ENCODE assay signal across 15 mouse cellular contexts in the genomic region with DNA sequence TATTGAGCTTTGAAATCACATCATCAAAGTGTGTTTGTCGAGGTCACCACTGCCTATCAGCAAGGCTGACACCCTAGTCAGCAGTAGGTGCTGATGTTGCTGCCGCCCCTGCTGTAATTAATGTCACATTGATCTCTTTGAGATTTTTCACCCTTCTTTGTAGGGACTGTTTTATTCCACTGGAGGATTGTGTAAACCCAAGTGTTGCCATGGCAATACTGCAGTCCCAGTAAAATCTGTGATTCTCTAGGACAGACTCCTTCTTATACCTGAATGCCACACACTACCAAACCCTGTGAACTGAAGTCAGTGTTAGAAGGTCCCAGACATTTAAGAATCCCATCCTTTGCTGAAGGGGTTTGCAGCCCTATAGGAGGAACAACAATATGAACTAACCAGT.
"Had no signal": no experiment of that assay in that cellular context is flagged by ENCODE, and none has a peak within 500 bp of the region (broad histone marks: within the 10 kb centered on the region; RNA-seq: fewer than 3 reads in every experiment).

No protein-coding gene starts in this region.

- H3K4me1 ChIP-seq: liver, embryonic 13.5 days; midbrain, embryonic 12.5 days had no signal

- ATAC-seq: intestine, embryonic 16.5 days had no signal

- H3K27ac ChIP-seq: liver, embryonic 13.5 days; midbrain, embryonic 12.5 days had no signal

- DNase-seq: kidney, adult 18-20 months; kidney, adult 9 months; kidney, postnatal 14 days; kidney, postnatal 4 days; liver, embryonic 13.5 days; lung, adult 2 months; lung, postnatal 14 days; lung, postnatal 4 days; retina, postnatal 1 day; right cerebral cortex, postnatal 25 days; spleen, adult 18-20 months; thymus, adult 18-20 months; thymus, postnatal 36 days had no signal

- H3K4me2 ChIP-seq: liver, embryonic 13.5 days; midbrain, embryonic 12.5 days had no signal

- H3K4me3 ChIP-seq: liver, embryonic 13.5 days; midbrain, embryonic 12.5 days had no signal

- H3K9ac ChIP-seq: liver, embryonic 13.5 days; midbrain, embryonic 12.5 days had no signal

- H3K36me3 ChIP-seq: liver, embryonic 13.5 days; midbrain, embryonic 12.5 days had no signal

- H3K27me3 ChIP-seq: liver, embryonic 13.5 days; midbrain, embryonic 12.5 days had no signal

- H3K9me3 ChIP-seq: liver, embryonic 13.5 days; midbrain, embryonic 12.5 days had no signal
